Mouse (Mus musculus) spleen, postnatal 4 days (tissue): Measurements from ENCODE around the gene Rab11fip3.
"Not testable (repeated sequence)": the region's sequence is repeated elsewhere in the genome, so short reads cannot be mapped to it uniquely, and the experiment has no call there.

ENCODE experiments used
- DNase-seq, 2 experiments: peaks; one replicate each; pipeline ENCODE4 v3.0.0; 2022; ENCODE audit warnings: low spot score in 2 of 2

Rab11fip3 gene

DNA sequence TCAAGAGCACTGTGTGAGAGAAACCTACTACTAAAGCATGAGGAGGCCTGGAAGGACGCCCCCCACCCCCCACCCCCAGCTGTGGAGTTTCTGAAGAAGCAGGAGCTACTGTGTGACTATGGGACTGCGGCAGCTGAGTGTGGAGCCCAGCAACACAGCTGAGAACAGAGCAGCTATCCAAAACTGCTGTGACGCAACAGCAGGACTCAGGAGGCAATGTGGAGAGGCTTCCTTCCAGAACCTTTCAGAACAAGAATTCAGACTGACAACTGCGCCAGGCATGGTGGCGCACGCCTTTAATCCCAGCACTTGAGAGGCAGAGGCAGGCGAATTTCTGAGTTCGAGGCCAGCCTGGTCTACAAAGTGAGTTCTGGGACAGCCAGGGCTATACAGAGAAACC lies 28.6 kb downstream of the Rab11fip3 start:
- not testable (repeated sequence) for DNase-seq

DNA sequence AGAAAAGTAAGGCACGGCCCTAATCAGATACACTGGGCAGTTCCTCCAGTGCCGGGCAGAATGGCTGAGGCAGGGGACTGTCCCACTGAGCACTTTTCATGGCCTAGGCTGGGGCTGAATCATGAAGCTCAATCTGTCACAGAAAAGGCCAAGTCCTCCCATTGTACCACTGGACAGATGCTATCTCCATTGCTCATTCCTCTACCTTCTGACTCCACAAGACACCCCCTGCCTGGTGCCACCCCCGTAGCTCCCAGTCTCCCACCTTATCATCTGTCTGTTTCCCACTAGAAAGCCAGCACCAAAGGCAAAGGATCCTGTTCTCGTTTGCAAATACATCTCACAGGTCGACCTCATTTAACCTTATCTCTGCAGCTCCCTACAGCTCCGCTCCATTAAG lies 37.3 kb downstream of the Rab11fip3 start:
- DNase-seq: no peak

DNA sequence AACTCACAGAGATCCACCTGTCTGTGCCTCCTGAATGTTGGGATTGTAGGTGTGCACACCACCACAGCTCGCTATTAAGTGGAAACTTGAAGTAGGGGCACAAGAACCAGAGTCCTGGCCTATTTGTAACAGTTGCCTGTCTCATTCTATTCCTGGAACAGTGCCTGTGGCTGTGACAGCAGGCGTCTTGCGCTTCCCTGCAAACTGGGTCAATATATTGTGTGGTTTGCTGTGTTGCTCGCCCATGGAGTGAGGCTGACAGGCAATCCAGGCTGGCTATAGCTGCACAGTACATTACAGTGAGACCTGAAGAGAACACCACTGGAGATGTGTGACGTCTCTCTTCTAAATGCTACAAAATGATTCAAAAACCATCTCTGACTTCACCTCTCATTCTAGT lies 37.8 kb downstream of the Rab11fip3 start:
- DNase-seq: no peak

GRCm38 (mm10) chr17:26028261-26028660 lies 41.1 kb downstream of the Rab11fip3 start:
- DNase-seq: no peak

- no peak for DNase-seq
Measured at GRCm38 (mm10) chr17:26024674-26025073, 44.7 kb downstream of the Rab11fip3 start.

DNA sequence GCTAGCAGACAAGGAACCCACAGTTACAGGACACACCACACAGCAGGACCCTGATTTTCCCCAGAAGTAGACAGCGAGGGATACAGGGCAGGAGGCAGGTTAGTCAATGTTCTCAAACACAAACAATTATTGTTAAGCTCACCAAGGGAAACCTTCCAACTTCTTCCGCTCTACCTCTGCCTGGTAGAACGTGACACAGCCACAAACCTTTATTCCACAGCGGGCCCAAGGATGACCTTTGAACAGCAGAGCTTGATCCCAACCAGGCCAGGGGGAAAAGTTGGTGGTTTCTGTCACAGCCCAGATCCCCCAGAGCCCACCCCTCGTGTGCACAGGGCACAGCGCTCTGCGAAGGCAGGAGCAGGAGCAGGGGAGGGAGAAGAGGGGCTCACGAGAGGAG lies 45.4 kb downstream of the Rab11fip3 start:
- no peak for DNase-seq

DNA sequence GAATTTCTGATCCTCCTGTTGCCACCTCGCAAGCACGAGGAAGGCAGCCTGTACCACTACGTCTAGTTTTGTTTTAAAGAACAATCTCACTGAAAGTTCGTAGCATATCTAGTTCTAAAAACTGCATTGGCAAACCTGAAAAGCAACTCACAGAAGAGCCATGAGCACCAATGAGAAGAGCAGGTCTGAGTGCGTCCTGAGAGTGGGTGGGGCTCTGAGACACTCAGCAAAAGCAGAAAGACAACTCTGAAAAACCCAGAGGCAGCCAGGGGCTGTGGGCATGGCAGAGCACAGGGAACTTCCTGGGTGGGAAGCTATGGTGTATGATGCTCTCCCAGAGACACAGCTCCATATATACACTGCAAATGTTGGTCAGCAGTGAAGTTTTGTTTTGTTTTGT lies 46.2 kb downstream of the Rab11fip3 start:
- DNase-seq: no peak

DNA sequence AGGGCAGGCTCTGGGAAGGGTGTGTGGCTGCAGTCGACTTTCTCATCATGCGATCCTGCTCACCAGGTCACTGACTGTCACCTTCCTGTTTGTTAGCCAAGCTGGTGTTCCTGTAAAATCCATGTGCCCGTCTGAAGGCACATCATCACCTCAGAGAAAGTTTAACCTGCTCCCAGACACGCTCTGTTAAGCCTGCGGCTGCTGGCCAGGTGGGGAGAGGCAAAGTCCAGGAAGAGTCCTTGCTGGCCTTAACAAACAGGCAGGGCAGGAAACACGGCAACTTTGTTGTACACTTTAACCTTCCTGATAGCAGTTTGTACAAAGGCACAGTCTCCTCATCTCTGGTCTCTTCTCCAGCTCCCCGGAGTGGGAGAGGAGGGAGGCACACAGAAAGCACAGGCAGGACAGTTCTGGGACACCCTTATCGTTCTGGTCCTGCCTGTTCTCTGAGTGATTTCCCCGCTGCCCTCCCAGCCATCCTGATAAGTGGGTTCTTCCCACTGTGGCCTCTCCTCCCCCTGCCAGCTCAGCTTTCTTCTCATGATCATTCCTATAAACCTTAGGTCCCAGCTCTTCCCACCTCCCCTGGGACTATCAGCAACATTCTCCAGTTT lies 47.5 kb downstream of the Rab11fip3 start:
- DNase-seq: no peak

DNA sequence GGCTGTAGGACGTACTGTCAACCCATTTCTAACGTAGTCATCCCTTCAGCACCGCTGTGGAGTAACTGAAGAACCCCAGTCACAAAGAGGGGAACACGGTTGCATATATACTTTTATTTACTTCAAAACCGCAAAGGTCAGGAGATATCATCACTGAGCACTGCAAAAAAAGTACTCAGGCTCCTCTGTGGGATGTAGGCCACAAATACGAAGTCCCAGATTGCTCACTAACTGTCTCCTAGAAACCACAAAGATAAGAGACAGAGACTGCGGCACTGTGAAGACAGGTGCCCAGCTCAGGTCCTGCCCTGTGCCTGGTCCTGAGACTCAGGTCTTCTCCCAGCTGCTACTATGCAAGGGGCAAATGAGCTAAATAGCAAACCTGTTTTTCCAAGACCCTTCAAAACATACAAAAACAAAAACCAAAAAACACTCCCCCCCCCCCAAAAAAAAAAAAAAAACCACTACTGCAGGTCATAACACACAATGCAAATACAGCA lies 48.5 kb downstream of the Rab11fip3 start:
- DNase-seq: no peak

DNA sequence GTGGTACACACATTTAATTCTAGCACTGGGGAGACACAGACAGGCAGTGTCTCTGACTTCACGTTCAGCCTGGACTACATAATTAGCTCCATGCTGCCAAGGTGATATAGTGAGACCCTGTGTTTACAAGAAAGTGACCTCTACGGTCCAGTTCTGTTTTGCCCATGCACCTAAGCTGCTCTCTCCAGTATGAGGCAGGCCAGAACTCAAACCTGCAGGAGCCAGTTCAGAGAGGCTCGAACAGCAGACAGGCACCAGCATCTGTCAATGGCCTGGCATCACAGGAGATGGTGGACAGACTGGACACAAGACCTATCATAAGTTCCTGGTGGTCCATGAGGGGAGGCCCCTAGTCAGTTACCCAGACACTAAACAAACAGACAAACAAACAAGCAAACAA lies 51.0 kb downstream of the Rab11fip3 start:
- no peak for DNase-seq

DNA sequence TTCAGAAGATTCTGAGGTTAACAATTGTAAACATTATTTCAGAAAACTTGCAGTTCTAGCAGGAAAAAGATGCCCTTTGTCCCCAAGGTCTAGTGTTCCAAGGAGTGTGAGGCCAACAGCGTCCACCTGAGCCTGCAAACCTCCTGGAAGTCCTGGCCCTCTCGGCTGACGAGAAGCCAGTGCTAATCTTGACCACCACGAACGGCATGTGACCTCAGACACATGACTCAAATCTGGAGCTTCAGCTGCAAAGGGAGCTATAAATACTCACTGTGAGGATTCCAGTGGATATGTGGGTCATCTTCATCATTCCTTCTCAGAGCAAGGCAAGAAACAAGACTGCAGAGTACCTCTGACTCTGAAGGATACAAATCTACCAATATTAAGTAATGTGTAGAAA lies 51.4 kb downstream of the Rab11fip3 start:
- no peak for DNase-seq

- DNase-seq: no peak
Measured at GRCm38 (mm10) chr17:26017021-26017420, 52.3 kb downstream of the Rab11fip3 start.

DNA sequence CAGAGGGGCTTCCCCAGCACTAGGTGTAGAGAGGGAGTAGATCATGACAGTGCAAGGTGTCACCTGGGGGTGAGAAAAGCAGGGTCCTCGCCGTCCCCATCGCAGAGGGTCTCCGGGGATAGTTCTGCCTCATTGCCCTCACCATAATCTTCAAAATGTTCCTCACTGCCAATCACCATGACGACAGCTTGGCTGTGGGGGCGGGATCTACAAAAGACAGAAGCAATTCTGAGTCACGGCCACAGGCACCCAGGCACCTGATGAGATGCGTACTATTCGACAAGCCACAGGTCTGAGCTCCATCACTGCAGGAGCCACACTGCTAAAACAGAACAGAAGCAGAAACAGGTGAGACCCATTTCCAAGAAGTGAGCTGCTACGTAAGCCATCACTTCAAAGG lies 55.6 kb downstream of the Rab11fip3 start:
- no peak for DNase-seq

DNA sequence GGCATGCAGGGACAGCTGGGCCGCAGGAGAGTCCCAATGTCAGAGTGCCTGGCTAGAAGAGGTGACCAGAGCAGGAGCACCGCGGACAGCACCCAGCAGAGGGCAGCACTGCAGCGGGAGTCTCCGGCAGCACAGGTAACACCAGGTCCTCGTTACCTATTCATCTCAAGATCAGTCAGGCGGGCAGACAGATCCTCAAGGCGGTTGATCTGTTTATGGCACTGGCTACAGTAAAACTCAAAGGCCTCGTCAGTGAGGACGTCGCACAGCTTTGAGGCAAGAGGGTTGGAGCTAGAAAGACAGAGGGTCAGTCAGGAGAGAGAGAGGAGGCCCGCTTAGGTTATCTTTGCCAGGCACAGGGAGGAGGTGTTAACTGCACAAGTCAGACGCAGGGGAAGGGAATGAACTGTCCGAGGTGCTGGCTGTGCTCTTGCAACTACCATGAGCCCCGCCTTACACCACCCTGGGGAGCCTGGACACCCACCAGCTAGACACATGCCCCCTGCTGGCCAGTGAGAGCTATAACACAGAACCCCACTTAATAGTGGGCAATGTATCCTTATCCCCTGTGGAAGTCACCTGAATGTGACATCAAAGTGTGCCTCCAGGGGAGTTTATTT lies 57.4 kb downstream of the Rab11fip3 start:
- DNase-seq: peak; percentile 85 to 95

GRCm38 (mm10) chr17:26009540-26009939 lies 59.8 kb downstream of the Rab11fip3 start:
- peak; percentile 84 to 92 for DNase-seq

GRCm38 (mm10) chr17:26008787-26009186 lies 60.6 kb downstream of the Rab11fip3 start:
- no peak for DNase-seq

DNA sequence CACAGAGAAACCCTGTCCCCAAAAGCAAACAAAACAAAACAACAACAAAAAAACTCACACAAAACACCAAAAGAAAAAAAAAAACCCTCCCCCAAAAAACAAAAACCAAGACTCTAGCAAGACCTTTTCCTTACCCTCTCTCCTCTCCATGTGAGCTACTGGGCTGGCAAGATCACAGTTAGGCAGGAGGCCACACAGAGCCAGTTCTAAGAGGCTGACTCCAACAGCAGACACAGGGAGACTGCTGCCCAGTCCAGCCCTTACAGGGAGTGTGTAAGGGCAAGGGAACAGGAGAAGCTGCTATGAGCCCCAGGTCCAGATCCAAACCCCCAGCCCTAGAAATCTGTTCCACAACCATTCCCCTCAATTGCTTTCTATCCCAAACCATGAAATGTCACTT lies 61.0 kb downstream of the Rab11fip3 start:
- no peak for DNase-seq

DNA sequence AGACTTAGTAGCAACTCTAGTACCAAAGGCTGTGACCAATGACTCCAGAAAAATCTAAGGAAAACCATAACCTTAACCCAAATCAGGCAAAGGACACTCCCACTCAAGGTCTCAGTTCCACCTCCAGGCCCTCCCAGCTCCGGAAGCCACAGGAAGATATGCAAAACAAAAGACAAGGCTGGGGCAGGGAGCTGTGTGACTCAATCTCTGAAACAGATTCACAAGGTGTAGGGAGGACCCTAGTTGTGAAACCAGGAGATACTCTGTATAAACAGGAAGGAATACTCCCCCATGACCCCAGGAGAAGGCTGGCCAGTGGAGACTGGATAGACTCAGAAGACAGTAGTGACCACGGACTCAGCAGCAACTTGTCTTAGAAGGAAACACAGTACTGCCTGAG lies 61.7 kb downstream of the Rab11fip3 start:
- no peak for DNase-seq

GRCm38 (mm10) chr17:26005731-26006450 lies 63.5 kb downstream of the Rab11fip3 start:
- no peak for DNase-seq

- DNase-seq: no peak
Measured at GRCm38 (mm10) chr17:26004711-26005110, 64.6 kb downstream of the Rab11fip3 start.

DNA sequence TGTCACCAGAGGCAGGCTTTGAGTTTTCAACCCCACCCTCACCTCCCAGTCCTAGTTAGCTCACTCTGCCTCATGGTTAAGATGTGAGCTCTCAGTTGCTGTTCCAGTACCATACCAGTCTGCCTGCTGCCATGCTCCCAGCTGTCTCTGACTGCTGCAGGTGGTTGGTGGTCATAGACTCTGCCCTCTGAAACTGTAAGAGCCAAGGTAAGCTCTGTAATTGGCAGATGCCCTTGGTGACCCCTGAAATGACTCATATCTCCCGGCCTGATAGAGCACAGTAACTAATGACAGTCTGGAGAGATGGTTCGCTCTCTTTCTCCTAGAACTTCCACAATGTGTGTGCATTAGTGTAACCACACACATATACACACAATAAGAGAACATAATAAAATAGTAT lies 65.5 kb downstream of the Rab11fip3 start:
- no peak for DNase-seq

- peak in 1 of 2 experiments; percentile 54 for DNase-seq
Measured at GRCm38 (mm10) chr17:25998425-25998824, 70.9 kb downstream of the Rab11fip3 start.

DNA sequence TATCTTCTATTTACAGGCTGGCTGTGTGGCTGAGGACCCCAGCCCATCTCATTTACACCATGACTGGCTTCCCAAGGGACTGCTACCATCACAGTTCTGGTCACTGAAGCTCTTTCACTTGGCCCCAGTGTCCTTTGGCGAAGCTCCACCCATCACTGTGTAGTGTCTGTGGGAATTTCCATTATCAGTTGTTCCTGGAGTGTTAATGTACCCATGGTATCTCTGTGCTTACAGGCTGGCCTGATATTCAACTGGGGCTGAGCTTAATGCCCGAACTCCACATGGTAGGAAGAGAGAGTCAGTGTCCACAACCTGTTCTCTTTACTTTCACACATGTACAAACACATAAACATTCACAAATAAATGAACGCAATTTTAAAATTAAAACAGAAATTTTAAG lies 75.9 kb downstream of the Rab11fip3 start:
- no peak for DNase-seq
